Mouse (Mus musculus): ENCODE measurements around the gene Adtrp. TPM values are rescaled to one million over a fixed set of nuclear protein-coding genes. Genes with fewer than 3 reads are reported as not detected.
A peak's percentile ranks its signal among the peaks of the same experiment; 100 is the strongest.

Gene Adtrp
- polyA plus RNA-seq, 1 experiment from 2014 or later: 42.3 TPM

- H3K27ac ChIP-seq (replicated peaks): 0 out of 2 replicates have a peak overlapping the region, but pooled peaks have one; percentile 40
- WGBS: 69% methylated on average over 5 of the region's 5 CpGs
- no peak for DNase-seq (ENCODE audit: low spot score)
Measured at GRCm38 (mm10) chr13:41846516-41846915, 968 bp downstream of the Adtrp start.

GRCm38 (mm10) chr13:41845013-41845412 lies 2.5 kb downstream of the Adtrp start:
- Histone ChIP-seq H3K4me2 (replicated peaks; ENCODE audit: low read depth) (no peak overlapping the region), H3K36me3 (ENCODE audit: control insufficient read depth, insufficient read depth, low read length) (no peaks in the 10 kb centered on the region), H3K4me3 (ENCODE audit: low read depth, low read length) (no peak overlapping the region), H3K9me3 (ENCODE audit: control insufficient read depth, low read length) (no peaks in the 10 kb centered on the region), H3K27me3 (ENCODE audit: control insufficient read depth, insufficient read depth, low read length) (no peaks in the 10 kb centered on the region), H3K4me1 (replicated peaks; ENCODE audit: control insufficient read depth, insufficient read depth) (no peaks in the 10 kb centered on the region), H3K27ac (replicated peaks) (no peak overlapping the region), H3K9ac (ENCODE audit: low read length) (no peak overlapping the region)
- ATAC-seq (ENCODE audit: low FRiP score, low TSS enrichment) (no peak), DNase-seq (ENCODE audit: low spot score) (no peak)
- 48% methylated on average over 5 of the region's 5 CpGs for WGBS
- TF ChIP-seq CTCF (IDR thresholded peaks at IDR 0.05; ENCODE audit: low read depth): no peak
- no peak for TF ChIP-seq EP300 (optimal IDR thresholded peaks at IDR 0.05)

More at GRCm38 (mm10) chr13:41846516-41846915, 968 bp downstream of the Adtrp start:
- Histone ChIP-seq H3K4me1 (replicated peaks; ENCODE audit: control insufficient read depth, insufficient read depth) (no peaks in the 10 kb centered on the region), H3K27me3 (ENCODE audit: control insufficient read depth, insufficient read depth, low read length) (no peaks in the 10 kb centered on the region), H3K36me3 (ENCODE audit: control insufficient read depth, insufficient read depth, low read length) (no peaks in the 10 kb centered on the region), H3K9ac (ENCODE audit: low read length) (no peak overlapping the region), H3K4me3 (ENCODE audit: low read depth, low read length) (no peak overlapping the region), H3K4me2 (replicated peaks; ENCODE audit: low read depth) (no peak overlapping the region), H3K9me3 (ENCODE audit: control insufficient read depth, low read length) (no peaks in the 10 kb centered on the region)
- ATAC-seq (ENCODE audit: low FRiP score, low TSS enrichment): no peak
- TF ChIP-seq EP300 (optimal IDR thresholded peaks at IDR 0.05) (no peak), CTCF (IDR thresholded peaks at IDR 0.05; ENCODE audit: low read depth) (no peak)

- H3K36me3 ChIP-seq (ENCODE audit: control insufficient read depth, insufficient read depth, low read length): no peaks in the 10 kb centered on the region
- 65% methylated on average over 4 of the region's 4 CpGs for WGBS
- no peaks in the 10 kb centered on the region for H3K27me3 ChIP-seq (ENCODE audit: control insufficient read depth, insufficient read depth, low read length)
- no peaks in the 10 kb centered on the region for H3K4me1 ChIP-seq (replicated peaks; ENCODE audit: control insufficient read depth, insufficient read depth)
- ATAC-seq (ENCODE audit: low FRiP score, low TSS enrichment): no peak
- DNase-seq (ENCODE audit: low spot score): no peak
- no peak for TF ChIP-seq CTCF (IDR thresholded peaks at IDR 0.05; ENCODE audit: low read depth)
- TF ChIP-seq EP300 (optimal IDR thresholded peaks at IDR 0.05): no peak
- no peak overlapping the region for H3K9ac ChIP-seq (ENCODE audit: low read length)
- H3K27ac ChIP-seq (replicated peaks): no peak overlapping the region
- H3K9me3 ChIP-seq (ENCODE audit: control insufficient read depth, low read length): no peaks in the 10 kb centered on the region
- no peak overlapping the region for H3K4me2 ChIP-seq (replicated peaks; ENCODE audit: low read depth)
- no peak overlapping the region for H3K4me3 ChIP-seq (ENCODE audit: low read depth, low read length)
Measured at GRCm38 (mm10) chr13:41844071-41844470, 3.4 kb downstream of the Adtrp start.

GRCm38 (mm10) chr13:41833614-41834139 lies 13.8 kb downstream of the Adtrp start:
- no peak for TF ChIP-seq CTCF (IDR thresholded peaks at IDR 0.05; ENCODE audit: low read depth)
- Histone ChIP-seq H3K4me3 (ENCODE audit: low read depth, low read length) (no peak overlapping the region), H3K4me2 (replicated peaks; ENCODE audit: low read depth) (no peak overlapping the region), H3K9me3 (ENCODE audit: control insufficient read depth, low read length) (no peaks in the 10 kb centered on the region), H3K9ac (ENCODE audit: low read length) (no peak overlapping the region), H3K4me1 (replicated peaks; ENCODE audit: control insufficient read depth, insufficient read depth) (no peaks in the 10 kb centered on the region), H3K27ac (replicated peaks) (no peak overlapping the region), H3K27me3 (ENCODE audit: control insufficient read depth, insufficient read depth, low read length) (no peaks in the 10 kb centered on the region), H3K36me3 (ENCODE audit: control insufficient read depth, insufficient read depth, low read length) (no peaks in the 10 kb centered on the region)
- 78% methylated on average over 8 of the region's 8 CpGs for WGBS
- no peak for ATAC-seq (ENCODE audit: low FRiP score, low TSS enrichment)
- no peak for DNase-seq (ENCODE audit: low spot score)

GRCm38 (mm10) chr13:41828296-41828754 lies 19.2 kb downstream of the Adtrp start:
- peak; percentile 40 for DNase-seq (ENCODE audit: low spot score)
- no peaks in the 10 kb centered on the region for H3K36me3 ChIP-seq (ENCODE audit: control insufficient read depth, insufficient read depth, low read length)
- WGBS: 81% methylated on average over 8 of the region's 8 CpGs
- H3K4me3 ChIP-seq (ENCODE audit: low read depth, low read length): no peak overlapping the region
- no peaks in the 10 kb centered on the region for H3K4me1 ChIP-seq (replicated peaks; ENCODE audit: control insufficient read depth, insufficient read depth)
- no peak for TF ChIP-seq CTCF (IDR thresholded peaks at IDR 0.05; ENCODE audit: low read depth)
- no peak for TF ChIP-seq EP300 (optimal IDR thresholded peaks at IDR 0.05)
- no peaks in the 10 kb centered on the region for H3K27me3 ChIP-seq (ENCODE audit: control insufficient read depth, insufficient read depth, low read length)
- H3K9ac ChIP-seq (ENCODE audit: low read length): no peak overlapping the region
- peak overlapping the region; percentile 76 for H3K27ac ChIP-seq (replicated peaks)
- no peaks in the 10 kb centered on the region for H3K9me3 ChIP-seq (ENCODE audit: control insufficient read depth, low read length)
- peak; percentile 95 for ATAC-seq (ENCODE audit: low FRiP score, low TSS enrichment)
- no peak overlapping the region for H3K4me2 ChIP-seq (replicated peaks; ENCODE audit: low read depth)

GRCm38 (mm10) chr13:41827581-41827980 lies 19.9 kb downstream of the Adtrp start:
- Histone ChIP-seq H3K4me1 (replicated peaks; ENCODE audit: control insufficient read depth, insufficient read depth) (no peaks in the 10 kb centered on the region), H3K27me3 (ENCODE audit: control insufficient read depth, insufficient read depth, low read length) (no peaks in the 10 kb centered on the region), H3K27ac (replicated peaks) (peak overlapping the region; percentile 76; the same call in 1 of the 2 replicates), H3K36me3 (ENCODE audit: control insufficient read depth, insufficient read depth, low read length) (no peaks in the 10 kb centered on the region), H3K9ac (ENCODE audit: low read length) (no peak overlapping the region), H3K9me3 (ENCODE audit: control insufficient read depth, low read length) (no peaks in the 10 kb centered on the region), H3K4me2 (replicated peaks; ENCODE audit: low read depth) (no peak overlapping the region), H3K4me3 (ENCODE audit: low read depth, low read length) (no peak overlapping the region)
- no peak for ATAC-seq (ENCODE audit: low FRiP score, low TSS enrichment)
- WGBS: 76% methylated on average over 5 of the region's 5 CpGs
- DNase-seq (ENCODE audit: low spot score): no peak
- TF ChIP-seq CTCF (IDR thresholded peaks at IDR 0.05; ENCODE audit: low read depth) (no peak), EP300 (optimal IDR thresholded peaks at IDR 0.05) (no peak)
